18 mouse cellular contexts compared by ENCODE assay signal in genomic region chr11:106025774-106026173, GRCm38 (mm10). TPM values are rescaled to one million over a fixed set of nuclear protein-coding genes. Genes with fewer than 3 reads are reported as not detected.
"Had no signal": no experiment of that assay in that cellular context is flagged by ENCODE, and none has a peak within 500 bp of the region (broad histone marks: within the 10 kb centered on the region; RNA-seq: fewer than 3 reads in every experiment).

No protein-coding gene starts in this region.

- H3K4me1 ChIP-seq: midbrain, embryonic 12.5 days had no signal

- H3K4me2 ChIP-seq: limb, embryonic 15.5 days; lung, embryonic 14.5 days; midbrain, embryonic 12.5 days; neural tube, embryonic 13.5 days had no signal

- H3K9me3 ChIP-seq: limb, embryonic 15.5 days; megakaryocyte, embryonic 14.5 days; midbrain, embryonic 12.5 days; neural tube, embryonic 13.5 days had no signal

- H3K36me3 ChIP-seq: midbrain, embryonic 12.5 days had no signal

- H3K9ac ChIP-seq: limb, embryonic 15.5 days; lung, embryonic 14.5 days; midbrain, embryonic 12.5 days; neural tube, embryonic 13.5 days had no signal

- H3K4me3 ChIP-seq: left cerebral cortex, adult 2 months; limb, embryonic 15.5 days; megakaryocyte, embryonic 14.5 days; midbrain, embryonic 12.5 days; neural tube, embryonic 13.5 days had no signal

- H3K27ac ChIP-seq: left cerebral cortex, adult 2 months; limb, embryonic 15.5 days; midbrain, embryonic 12.5 days; neural tube, embryonic 13.5 days had no signal

- DNase-seq: kidney, adult 2 months; kidney, postnatal 25 days; lung, embryonic 14.5 days; lung, postnatal 10 days; lung, postnatal 4 days; right cerebral cortex, postnatal 14 days; thymus, postnatal 4 days had no signal

RNA-seq across cellular contexts. Expression of gene Ace3, which starts 31.3 kb away (rescaled TPM):
- total RNA-seq: layer of hippocampus, postnatal 25 days; left cerebral cortex, adult 2 months; left cerebral cortex, postnatal 25 days had no signal
- polyA plus RNA-seq: kidney, embryonic 16.5 days; limb, embryonic 11.5 days; limb, embryonic 15.5 days; lung, embryonic 14.5 days; midbrain, embryonic 12.5 days; midbrain, embryonic 16.5 days; neural tube, embryonic 13.5 days; stomach, embryonic 16.5 days had no signal
